Mouse (Mus musculus) adrenal gland, adult 2 months (tissue): ENCODE measurements around the gene Tex14. TPM values are rescaled to one million over a fixed set of nuclear protein-coding genes. Genes with fewer than 3 reads are reported as not detected.
"Not testable (repeated sequence)": the region's sequence is repeated elsewhere in the genome, so short reads cannot be mapped to it uniquely, and the experiment has no call there.

Source experiments
- DNase-seq: peaks from one replicate; pipeline ENCODE4 v3.0.0; 2021
- long read RNA-seq: library from polyadenylated mRNA; stranded (forward); transcript quantifications from one replicate; pipeline ENCODE4 v2.0.0, GENCODE M21; 2021
- polyA plus RNA-seq: library from polyadenylated mRNA; depleted of rRNA; stranded (reverse); fragments of >200 nt; gene quantifications from 2 replicates; pipeline ENCODE4 v1.2.3, GENCODE M21; 2012; rRNA removed
- total RNA-seq, 2 experiments: library from RNA; stranded (reverse); gene quantifications; 2 replicates each; pipeline ENCODE4 v1.2.3; 2021

Gene Tex14
- total RNA-seq, result 1 to 10 TPM in 1 of 2 experiments, under 1 TPM in 1; 0.35 to 1.3 TPM
- polyA plus RNA-seq, result 0.03 and 0.08 TPM in 2 replicates
- long read RNA-seq, result 0 reads

DNA sequence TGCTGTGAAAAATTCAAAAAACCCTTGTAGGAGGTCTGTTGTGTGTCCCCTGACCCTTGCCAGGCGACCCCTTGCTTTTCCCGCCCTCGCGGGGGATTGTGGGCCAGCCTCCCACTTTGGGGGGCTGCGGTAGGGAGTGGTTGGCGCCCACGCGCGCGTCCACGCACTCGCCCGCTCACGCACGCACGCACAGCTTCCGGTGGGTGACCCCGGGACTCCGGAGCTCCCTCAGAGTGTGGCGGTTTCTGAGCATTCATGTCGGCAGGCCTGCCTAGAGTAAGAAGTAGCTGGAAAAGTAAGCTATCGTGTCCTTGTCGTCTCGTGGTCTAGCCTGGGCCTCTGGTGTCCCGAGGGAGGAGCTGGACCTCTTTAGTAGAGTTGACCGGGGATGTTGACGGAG is at the start of gene Tex14, which contains the start of gene Rad51c:
Gene Tex14 (plus strand): TSS at position 190 of the 400 bp plus-strand sequence.
Gene Rad51c (minus strand): TSS at position 79 of the 400 bp plus-strand sequence.
- no peak for DNase-seq

DNA sequence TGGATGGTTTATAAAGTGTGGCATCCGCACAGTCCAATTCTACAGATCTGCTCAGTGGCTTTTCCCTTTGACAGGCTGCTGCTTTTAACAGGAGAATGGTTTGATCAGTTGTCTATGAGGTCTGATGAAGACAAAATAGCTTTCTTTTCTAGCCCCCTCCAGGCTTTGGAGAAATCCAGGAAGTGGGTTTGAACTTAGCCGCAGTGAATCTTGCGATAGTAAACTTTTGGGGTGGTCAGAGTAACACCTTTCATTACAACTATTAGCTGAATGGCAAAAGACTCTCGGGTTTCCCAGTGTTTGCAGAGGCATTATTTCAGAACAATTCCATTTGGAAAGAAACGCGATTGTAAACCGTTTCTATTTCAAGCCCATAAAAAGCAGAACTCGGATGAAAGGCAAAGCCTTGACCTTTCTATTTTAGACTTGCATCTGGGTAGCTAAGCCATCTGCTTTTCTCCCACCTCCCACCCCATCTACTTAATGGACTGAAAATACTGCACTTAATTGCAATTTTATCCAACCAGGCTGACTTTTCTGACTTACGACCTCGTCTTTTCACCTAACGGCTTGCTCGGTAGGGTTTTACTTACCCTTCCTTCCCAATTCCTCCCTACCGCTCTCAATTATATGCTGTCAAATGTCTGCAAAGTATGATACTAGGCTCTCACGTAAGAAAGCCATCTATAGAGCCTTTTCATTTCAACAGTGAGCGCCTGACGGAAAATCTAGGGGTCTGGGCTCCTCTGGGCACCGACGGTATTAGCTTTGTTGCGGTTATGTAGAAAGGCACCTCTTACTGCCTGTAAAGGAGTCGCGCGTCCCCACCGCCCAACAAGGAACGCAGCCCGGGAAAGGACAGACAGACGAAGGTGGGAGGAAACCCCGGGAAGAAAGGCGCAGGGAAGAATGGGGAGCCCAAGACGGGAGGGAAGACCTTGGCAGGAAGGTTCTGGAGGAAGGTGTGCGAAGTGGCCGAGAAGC is 47.3 kb upstream of the Tex14 start:
- DNase-seq, result peak; percentile 53

DNA sequence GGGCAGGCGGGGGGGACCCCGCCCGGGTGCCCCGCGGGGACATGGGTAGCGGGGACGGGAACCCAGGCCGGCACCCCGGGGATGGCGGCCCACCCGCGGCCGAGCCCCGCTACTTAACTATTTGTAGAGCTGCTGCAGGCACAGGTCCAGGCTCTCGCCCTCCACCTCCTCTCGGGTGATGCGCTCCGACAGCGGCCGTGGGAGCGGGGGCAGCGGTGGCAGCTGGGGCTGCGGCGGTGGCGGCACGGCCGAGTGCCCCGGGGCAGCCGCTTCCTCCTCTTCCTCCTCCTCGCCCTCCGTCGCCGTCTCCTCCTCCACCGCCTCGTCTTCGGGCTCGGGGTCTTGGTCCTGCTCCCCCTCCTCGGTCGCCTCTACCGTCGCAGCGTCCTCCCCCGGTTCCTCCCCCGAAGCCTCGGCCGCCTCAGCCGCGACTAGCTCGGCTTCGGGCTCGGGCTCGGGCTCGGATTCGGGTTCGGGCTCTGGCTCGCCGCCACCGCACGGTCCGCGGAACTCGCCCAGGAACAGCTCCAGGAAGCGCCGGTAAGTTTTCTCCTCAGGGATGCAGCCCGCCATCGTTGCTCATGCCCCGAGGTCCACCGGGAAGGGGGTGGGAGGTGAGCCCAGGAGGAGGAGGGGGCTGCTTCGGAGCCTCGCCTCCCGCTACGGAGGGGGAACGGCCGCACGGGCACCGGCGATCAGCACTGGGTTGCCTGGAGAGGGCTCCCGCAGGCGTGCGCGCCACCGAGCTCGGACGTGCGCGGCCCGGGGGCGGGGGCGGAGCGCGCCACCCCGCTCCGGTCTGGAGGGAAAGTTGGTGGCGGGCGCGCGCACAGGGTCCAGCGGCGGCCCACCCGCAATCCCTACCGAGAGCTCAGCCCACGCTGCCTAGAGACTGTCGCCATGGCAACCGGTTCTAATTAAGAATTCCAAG is 46.3 kb upstream of the Tex14 start, which contains the start of gene Ppm1e:
Gene Ppm1e (minus strand): TSS at position 693 of the 931 bp plus-strand sequence.
- DNase-seq, result peak; percentile 92

DNA sequence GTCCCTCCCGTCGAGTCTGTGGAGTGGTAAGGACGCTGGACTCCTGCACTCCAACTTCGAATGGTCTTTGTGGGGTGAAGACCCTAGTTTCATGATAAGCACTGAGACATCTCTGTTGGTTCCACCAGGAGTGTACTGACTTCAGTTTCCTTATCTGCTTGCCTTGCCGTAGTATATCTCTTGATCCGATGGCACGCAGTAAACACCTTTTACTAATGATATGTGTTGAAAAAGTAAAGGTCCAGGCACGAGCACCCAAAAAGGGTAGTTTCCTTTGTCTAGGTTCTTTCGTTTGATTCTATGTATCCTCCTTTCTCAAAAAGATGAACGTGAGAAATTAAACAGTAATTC is 45.6 kb upstream of the Tex14 start:
- DNase-seq, result no peak

DNA sequence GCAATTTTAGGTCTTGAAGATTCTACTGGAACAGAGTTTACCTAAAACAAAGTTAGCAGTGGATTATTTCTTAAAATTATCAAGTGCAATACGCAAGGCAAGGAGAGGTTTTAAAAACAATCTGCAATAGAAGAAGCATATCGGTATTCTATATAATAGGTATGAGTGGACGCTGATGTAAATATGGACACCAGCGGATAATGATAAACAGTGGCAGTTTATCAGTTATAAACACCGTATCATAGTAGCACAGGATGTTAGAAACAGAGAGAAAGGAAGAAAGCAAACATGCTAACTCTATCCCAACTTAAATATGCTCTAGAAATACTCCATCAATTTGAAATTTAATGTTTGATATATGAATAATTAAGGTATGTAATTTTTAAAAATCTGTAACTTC is 39.7 kb upstream of the Tex14 start:
- DNase-seq, result no peak

DNA sequence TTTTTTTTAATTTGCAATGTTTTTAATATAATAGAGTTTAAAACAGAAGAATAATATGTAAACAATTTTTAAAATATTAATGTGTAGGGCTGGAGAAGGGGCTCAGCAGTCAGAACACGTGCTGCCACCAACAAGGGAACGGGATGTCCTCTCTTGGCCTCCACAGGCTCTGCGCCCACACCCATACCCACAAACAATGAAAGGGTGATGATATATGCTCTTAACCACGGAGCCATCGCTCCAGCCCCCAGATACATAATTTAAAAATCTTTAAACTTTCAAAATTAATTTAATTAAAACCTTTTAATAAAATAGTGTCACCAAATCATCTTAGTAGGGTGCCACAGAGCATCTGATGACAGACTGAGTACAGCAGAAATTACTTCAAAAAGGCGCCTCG is 37.8 kb upstream of the Tex14 start:
- no peak for DNase-seq

DNA sequence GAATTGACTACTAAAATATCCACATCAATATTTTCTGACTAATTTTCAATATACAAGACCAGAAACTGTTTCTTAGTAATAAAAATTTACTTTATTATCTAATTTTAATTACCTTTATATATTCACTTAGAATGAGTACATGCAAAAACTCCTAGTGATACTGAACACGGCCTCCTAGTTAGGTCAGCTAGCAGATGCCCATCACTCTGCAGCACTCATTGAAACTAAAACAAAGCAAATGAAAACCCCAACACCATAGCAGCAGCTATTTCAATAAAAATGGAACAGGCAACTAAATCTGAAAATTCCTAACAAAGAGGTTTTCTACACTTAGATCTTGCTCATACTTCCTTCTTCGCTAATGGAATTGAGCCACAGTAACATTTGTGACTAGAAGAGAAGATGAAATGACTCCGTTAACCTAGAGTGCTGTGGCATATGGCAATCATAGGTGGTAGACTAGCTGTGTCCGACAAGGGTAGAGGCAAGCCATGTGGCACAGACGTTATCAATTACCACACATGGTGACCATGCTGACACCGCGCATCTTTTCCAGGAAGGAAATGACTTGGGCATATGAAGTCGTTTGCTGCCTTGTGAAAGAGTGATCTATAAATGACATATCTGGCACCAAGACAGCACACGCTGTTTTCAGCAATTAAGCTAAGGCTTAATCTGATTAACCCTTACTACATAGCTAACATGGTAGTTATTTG is 36.8 kb upstream of the Tex14 start:
- no peak for DNase-seq

DNA sequence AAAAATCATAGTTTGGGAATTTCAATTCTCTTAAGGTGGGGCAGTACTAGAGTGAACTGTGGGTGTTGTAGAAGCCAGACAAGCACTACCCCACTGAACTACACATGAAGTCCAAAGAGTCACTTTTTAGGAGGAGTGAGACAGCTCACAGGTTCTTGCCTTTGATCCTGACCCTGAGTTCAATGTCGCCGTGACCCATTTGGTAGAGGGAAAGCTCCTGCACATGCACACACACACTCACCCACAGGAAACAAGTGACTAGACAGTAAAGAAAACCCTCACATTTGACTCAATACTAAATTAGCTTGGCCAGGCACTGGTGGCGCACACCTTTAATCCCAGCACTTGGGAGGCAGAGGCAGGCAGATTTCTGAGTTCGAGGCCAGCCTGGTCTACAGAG is 20.3 kb upstream of the Tex14 start:
- peak; percentile 62 for DNase-seq

DNA sequence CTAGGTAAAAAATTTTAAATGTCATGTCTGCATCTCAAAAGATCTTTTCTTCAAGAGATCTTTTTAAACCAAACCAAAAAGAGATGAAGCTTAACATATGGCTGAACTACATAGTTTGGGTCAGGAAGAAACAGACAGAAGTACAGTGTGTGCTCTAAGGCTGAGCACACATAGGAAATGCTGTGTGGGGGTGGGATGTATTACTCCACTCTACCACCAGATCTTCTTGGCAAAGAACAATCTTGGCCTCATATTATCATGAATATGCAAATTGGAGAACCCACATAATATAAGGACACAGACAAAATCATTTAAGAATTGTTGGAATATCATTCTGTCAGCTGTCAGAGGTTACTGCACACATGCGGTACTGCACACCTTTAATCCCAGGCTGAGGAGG is 19.2 kb upstream of the Tex14 start:
- DNase-seq, result no peak

DNA sequence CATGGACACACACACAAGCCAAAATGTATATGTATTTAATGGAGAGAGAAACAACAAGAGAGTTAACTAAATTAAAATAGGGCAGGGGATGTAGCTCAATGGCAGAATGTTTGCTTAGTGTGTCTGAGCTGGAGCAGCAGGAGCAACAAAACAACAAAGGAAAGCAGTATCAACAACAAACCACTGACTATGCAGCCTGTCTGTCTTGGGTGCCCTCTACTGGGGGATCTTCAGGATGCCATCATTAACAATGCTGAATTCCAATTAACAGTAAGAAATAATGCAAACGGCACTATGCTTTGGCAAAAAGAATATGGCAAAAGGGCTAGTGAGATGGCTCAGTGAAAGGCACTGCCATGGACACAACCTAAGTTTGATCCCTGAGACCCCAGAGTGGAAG is 11.0 kb upstream of the Tex14 start:
- peak; percentile 30 for DNase-seq

DNA sequence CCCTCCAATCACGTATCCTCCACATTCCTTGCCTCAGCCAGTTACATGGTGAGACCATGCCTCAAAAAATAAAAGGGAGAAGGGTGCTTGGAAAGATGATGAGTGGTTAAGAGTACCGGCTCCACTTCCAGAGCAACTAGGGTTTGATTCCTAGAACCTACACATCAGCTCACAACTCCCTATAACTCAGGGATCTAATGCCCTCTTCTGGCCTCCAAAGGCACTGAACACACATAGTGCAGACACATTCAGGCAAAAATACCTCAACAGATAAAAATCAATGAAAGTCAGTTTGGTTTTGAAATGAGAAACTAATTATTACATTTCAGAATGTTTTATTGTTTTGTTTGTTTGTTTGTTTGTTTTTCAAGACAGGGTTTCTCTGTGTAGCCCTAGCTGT is 6.5 kb upstream of the Tex14 start:
- DNase-seq, result no peak

DNA sequence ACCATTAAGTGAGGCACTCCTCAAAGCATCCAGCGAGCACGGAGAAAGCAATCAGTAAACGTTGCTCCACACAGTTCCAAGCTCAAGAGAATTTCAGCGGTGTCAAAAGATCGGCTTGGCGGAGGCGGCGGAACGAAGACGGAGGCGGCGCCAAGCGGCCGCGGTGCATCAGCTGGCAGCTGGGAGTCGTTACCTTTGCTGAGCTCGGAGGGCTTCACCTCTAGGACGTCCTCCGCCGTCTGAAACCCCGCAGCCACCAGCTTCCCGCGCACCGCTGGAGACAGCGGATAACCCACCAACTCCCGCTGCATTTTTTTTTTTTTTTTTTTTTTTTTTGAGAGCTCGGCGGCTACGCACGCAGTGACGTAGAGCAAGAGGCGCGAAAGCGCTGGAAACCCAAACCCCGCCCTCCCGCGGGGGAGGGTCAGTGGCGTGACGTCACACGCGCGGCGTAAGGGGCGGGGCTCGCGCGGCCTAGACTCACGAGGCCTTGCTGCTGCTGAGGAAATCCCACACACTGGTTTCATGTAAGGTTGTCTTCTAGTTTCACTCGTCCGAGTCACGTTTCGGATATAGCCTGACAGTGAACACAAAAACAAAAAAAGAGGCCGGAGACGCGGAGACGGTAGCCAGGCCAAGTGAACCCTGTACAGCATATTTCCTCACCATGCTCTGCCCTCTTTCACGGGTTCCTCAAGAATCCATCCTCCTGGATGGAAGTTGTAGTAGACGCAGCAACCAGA is 583 bp upstream of the Tex14 start:
- DNase-seq, result peak; percentile 97

DNA sequence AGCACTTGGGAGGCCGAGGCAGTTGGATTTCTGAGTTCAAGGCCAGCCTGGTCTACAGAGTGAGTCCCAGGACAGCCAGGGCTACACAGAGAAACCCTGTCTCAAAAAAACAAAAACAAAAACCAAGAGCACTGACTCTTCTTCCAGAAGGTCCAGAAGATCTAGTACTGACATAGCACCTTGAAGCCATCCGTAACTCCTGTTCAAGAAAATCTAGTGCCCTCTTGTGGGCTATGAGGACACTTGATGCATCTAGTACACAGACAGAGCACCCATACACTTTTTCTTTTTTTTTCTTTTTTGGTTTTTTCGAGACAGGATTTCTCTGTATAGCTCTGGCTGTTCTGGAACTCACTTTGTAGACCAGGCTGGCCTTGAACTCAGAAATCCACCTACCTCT is 8.5 kb downstream of the Tex14 start:
- DNase-seq, result not testable (repeated sequence)

DNA sequence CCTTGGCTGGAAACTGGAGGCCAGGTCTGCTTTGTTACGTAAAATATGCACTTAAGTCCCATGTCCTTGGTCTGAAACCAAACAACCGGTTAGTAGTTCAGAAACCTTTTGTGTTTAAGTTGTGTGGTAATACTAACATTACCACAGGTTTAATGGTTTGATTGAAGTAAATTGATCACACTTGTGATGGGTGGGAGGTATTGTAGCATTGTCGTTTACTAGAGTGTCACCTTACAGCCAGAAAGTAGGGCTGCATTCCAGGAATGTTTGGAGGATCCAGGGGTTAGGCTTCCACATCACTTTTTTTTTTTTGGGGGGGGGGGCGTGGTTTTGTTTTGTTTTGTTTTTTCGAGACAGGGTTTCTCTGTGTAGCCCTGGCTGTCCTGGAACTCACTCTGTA is 11.3 kb downstream of the Tex14 start:
- DNase-seq, result no peak

DNA sequence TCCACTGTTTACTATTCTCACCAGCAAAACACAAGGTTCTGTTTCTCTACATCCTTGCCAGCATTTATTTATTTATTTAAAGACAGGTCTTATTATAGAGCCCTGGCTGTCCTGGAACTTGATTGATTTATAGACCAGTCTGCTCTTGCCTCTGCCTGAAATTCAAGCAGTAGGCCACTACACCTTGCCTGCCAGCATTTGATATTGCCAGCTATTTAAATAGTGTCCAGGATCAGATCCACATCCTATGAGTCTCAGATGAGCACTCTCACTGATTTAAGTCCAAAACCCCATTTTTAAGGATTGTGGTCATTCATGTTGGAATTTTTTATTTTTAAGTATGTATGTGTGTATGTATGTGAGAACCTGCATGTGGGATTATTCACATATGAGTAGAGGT is 16.0 kb downstream of the Tex14 start:
- no peak for DNase-seq

DNA sequence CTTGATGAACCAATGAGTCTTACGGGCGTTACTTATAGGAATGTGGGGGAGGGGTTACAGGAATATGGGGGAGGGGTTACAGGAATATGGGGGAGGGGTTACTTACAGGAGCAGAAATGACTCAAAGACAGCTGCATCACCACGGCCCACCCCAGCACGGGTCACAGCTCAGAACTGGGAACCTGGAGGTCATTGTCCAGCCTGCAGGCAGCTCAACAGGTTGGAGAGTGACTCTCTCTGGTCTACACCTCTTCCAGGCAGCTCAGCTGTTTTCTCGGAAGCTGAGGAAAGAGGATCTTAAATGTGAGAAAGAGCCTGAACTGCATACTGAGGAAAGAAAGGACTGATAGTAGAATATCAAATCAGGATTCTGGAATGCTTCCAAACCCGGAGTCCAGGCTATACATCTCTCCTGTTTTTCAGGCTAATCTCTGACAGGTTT is 16.9 kb downstream of the Tex14 start:
- peak; percentile 38 for DNase-seq

DNA sequence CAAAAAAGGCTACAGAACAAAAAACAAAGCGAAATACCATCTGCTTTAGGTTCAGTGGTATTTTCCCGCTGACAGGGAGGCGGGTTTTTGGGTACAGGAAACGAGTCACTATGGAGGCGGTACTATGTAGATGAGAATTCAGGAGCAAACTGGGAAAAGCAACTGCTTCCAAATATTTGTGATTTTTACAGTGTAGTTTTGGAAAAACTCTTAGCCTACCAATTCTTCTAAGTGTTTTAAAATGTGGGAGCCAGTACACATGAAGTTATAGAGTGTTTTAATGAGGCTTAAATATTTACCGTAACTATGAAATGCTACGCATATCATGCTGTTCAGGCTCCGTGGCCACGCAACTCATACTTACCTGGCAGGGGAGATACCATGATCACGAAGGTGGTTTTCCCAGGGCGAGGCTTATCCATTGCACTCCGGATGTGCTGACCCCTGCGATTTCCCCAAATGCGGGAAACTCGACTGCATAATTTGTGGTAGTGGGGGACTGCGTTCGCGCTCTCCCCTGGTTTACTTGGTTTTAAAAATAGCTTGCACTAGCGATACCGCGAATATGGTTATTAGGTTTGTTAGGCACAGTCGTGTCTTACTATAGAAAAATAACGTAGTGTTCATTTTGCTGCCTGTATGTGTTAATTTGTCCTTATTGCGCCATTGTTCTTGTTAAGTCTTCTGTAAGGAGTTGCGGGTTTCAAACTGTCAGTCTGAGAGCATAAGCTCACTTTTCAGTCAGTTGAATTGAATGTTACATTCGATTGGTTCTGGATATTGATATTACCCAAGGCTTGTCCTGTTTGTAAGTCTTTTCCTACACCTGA is 17.9 kb downstream of the Tex14 start:
- DNase-seq, result peak; percentile 89

DNA sequence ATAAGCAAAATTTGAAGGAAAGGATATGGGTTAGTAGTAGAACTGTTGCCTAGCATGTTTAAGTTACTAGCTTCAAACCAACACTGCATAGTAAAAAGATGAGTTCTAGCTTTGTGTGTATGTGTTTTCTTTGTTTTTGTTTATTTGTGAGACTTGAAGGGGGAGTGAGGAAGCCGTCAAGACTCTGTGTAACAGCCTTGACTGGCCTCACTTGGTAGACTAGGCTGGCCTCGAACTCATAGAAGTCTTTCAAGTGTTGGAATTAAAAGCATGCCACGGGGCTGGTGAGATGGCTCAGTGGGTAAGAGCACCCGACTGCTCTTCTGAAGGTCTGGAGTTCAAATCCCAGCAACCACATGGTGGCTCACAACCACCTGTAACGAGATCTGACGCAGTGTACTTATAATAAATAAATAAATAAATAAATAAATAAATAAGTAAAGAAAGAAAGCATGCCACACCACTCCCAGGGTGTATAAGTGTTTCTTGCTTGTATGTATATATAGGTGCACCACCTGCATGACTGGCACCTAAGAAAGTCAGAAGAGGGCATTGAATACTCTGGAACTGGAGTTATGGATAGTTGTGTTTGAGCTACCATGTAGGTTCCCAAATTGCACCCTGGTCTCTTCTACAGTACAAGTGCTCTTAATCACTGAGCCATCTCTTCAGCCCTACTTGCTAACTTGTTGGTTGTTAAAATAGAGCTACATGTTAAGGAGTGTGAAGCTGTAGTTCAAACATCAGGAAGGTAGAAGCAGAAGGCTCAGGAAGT is 18.9 kb downstream of the Tex14 start:
- no peak for DNase-seq

DNA sequence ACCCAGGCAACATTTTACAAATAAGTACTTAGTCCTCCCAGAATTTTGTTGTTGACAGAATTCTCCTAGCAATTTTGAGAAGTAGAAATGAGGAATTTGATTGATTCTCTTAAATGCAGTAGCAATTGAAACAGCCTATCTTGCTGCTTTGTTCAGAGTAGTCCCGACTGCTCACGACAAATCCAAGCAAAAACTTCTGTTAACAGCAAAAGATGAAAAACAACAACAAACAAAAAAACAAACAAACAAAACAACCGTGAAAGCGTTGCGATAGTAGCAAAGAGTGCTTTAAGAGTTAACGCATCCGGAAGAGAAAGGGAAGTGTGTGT is 21.2 kb downstream of the Tex14 start:
- DNase-seq, result no peak
